Mouse (Mus musculus) kidney, postnatal 10 days (tissue): ENCODE measurements at regions not wholly inside any gene's neighbourhood (a gene's known extent, or its start where the extent isn't known, plus 50 kb on each side); places are given as distances from the start of the nearest gene placed in this dataset.
"Not testable (repeated sequence)": the region's sequence is repeated elsewhere in the genome, so short reads cannot be mapped to it uniquely, and the experiment has no call there.

Experiments
- DNase-seq: peaks from one replicate; pipeline ENCODE4 v3.0.0; 2021; ENCODE audit warnings: mixed read lengths

- not testable (repeated sequence) for DNase-seq
These were observed 878.4 kb upstream of the Olfr1507 start for GRCm38 (mm10) chr14:53373777-53374468.

- DNase-seq, result no peak
These were observed 874.2 kb upstream of the Olfr1507 start for GRCm38 (mm10) chr14:53369776-53370175.

GRCm38 (mm10) chr14:53367420-53367819 lies 871.9 kb upstream of the Olfr1507 start:
- not testable (repeated sequence) for DNase-seq

DNA sequence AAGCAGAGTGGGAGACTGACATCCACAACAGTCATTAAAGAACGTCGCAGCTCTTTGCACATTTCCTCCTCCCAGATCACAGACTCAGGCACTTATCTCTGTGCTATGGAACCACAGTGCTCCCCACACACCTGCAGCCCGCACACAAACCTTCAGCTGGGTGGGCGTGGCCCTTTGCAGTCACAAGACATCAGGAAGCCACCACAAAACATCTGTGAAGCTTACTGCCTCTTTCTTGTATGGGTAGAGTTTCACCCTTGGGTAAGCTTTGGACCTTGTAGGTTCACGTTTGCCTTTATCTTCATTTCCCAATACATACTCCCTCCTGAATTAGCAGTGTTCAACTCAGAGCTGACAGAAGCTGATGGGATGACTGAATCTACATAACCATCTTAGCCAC lies 868.4 kb upstream of the Olfr1507 start:
- not testable (repeated sequence) for DNase-seq

DNA sequence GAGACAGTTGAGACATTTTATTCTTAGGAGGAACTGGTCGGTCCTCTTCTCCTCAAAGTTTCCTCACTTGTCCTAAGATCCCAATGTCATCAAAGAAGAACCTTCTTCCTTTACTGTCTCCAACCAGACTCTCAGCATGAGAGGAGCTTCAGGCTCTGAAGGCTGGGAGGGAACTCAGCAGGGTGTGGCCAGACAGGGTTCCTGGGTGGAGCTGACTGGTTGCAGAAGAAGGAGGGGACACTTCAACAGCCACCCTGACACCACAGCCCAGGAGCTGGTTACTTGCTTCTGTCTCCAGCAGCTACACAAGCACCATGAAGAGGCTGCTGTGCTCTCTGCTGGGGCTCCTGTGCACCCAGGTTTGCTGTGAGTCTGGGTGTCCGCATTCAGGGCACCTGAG lies 866.5 kb upstream of the Olfr1507 start:
- not testable (repeated sequence) for DNase-seq

DNA sequence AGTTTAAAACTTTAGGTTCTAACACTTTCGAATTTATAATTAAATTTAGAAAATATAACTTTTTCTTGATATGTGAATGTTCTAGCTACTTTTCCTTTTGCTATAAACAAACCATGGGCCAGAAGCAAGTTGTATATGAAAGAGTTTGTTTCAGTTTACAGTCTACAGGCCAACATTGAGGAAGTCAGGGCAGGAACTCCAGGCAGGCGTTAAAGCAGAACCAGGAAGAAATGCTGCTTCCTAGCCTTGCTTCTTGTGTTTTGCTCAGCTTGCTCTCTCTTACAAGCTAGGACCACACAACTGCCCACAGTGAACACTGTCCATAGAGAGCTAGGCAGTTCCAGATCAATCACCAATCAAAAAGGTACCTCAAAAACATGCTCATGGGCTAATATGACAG lies 861.9 kb upstream of the Olfr1507 start:
- not testable (repeated sequence) for DNase-seq

DNA sequence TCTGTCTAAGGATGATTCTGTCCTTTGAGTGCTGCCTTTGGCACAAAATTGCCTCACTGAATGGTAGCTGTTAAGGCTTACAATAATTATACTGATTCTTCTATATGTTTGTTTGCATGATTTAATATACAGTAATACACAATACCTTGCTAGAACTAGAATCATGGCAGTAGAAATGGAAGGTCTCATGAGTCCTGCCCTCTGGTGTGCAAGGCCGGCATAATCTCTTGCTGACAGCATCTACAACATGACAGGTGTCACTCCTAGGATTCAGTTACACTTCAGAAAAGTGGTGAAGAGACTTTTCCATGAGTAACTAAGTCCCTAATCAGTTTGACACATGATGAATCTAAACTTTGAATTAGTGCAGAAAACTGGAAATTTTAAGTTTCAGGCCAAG lies 861.2 kb upstream of the Olfr1507 start:
- DNase-seq, result not testable (repeated sequence)

DNA sequence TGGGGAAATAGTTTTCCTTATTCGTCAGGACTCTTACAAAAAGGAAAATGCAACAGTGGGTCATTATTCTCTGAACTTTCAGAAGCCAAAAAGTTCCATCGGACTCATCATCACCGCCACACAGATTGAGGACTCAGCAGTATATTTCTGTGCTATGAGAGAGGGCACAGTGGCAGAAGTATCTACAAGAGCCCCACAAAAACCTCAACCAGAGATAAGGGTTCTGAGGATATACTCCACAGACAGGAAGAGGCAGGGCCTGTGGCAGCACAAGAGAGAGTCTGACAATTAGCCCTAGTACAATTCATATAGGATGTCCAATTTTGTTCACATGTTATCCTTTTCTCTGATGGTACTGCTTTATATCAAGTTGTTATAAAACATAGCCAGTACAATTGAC lies 855.9 kb upstream of the Olfr1507 start:
- not testable (repeated sequence) for DNase-seq

GRCm38 (mm10) chr14:53350780-53351179 lies 855.2 kb upstream of the Olfr1507 start:
- not testable (repeated sequence) for DNase-seq

DNA sequence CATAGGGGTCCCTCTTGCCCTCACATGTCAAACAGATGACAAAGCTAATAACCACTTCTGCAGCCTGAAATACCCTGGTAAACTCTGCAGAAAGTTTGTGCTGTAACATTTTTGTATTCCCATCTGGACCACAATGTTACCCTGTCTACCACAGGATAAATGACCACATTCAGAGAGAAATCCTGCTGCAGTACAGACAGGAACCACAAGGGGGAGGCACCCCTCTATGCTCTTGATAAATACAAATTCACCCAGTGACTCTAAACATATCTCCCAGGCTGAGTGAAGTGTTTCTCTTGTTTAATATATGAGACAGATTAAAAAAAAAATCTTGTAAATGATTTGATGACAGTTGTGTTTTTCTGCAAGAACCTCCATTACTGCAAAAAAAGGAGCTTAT lies 853.6 kb upstream of the Olfr1507 start:
- DNase-seq, result peak; percentile 9

DNA sequence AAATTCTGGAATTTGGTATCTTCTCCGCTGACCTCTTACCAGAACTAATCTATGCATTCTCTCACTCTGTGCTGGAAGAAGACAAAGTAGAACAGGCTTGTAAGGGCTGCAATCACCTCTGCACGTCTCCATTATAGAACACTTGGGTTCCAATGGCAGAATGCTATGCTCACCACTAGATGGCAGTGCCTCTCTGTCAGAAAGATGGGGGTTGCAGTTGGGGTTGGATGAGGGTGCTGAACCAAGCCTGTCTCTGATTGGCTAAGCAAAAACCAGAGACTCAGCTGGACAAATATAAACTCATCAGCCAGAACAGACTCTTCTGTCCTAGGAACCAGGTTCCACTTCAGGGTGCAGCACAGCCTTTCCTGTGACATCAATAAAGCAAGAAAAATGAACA lies 850.0 kb upstream of the Olfr1507 start:
- DNase-seq, result peak; percentile 5

GRCm38 (mm10) chr14:53343849-53344248 lies 848.3 kb upstream of the Olfr1507 start:
- DNase-seq, result not testable (repeated sequence)

DNA sequence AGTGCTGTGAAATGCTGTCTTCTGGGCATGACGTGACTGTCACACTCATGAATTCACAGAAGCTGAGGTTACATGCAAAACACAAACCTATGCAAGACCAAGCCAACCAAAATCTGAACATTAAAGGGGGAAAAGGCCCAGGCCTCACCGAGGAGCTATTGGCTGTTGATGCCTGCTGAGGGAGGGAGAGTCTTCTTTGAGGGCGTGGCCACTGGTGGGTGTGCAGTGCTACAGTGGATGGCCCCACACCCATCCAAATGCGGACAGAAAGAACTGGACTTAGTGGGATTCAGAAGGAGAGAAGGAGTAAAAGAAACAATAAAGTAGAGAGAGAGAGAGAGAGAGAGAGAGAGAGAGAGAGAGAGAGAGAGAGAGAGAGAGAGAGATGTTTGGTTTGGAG lies 843.6 kb upstream of the Olfr1507 start:
- not testable (repeated sequence) for DNase-seq

DNA sequence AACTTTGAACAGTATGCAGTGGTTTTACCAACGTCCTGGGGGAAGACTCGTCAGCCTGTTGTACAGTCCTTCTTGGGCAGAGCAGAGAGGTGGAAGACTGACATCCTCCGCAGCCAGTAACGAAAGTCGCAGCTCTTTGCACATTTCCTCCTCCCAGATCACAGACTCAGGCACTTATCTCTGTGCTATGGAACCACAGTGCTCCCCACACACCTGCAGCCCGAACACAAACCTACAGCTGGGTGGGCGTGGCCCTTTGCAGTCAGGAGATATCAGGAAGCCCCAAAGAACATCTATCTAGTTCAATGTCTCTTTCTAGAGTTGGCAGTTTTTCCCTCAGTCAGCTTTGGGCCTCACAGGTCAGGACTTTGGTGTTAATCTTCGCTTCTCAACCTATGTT lies 841.9 kb upstream of the Olfr1507 start:
- not testable (repeated sequence) for DNase-seq

DNA sequence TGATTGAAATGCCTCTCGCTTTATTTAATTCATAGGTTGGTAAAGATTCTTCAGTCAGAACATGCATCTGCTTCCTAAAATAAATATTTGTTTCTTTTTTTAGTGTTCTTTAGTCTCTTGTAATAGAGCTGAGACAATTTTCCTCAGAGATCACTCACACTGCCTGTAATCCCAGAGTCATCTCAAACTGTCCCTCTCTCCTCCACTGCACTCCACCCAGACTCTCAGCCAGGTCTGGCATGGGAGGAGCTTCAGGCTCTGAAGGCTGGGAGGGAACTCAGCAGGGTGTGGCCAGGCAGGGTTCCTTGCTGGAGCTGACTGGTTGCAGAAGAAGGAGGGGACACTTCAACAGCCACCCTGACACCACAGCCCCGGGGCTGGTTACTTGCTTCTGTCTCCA lies 841.2 kb upstream of the Olfr1507 start:
- DNase-seq, result not testable (repeated sequence)

DNA sequence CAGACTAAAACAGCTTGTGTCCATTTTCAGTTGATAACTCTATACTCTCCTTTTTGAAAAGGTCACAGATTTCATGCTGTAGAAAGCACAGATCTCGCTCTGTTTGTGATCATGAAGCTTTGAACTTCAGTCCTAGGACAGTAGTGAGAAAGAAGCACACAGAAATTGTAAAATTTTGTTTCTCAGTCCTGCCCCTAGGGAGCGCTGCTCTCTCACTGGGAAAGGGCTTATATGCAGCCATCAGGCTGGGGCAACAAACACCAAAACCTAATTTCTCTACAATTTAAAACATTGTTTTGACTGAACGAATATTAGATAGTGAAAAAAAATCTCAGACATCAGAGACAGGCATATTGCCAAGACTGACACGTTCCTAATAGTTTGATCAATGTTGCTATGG lies 838.9 kb upstream of the Olfr1507 start:
- DNase-seq, result not testable (repeated sequence)

DNA sequence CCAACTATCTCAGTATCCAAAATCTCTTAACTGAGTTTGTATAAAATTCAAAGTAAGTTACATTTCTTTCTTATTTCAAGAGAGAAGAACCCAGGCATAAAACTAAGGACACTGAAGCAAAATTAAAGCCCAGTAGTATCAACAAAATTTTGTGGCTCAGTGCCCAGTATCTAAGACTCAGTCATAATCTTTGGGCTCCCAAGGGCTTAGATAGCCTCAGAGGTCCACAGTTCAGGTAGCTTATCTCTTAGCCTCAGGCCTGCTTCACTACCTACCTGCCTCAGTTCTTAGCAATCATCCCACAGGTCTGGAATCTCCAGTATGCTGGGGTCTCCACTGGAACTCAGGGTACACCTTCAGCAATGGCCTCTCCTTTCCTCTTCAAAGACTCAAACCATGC lies 835.6 kb upstream of the Olfr1507 start:
- DNase-seq, result not testable (repeated sequence)

GRCm38 (mm10) chr14:53324367-53324766 lies 828.8 kb upstream of the Olfr1507 start:
- DNase-seq, result not testable (repeated sequence)

GRCm38 (mm10) chr14:53318512-53319309 lies 823.2 kb upstream of the Olfr1507 start:
- not testable (repeated sequence) for DNase-seq

GRCm38 (mm10) chr14:53312490-53312889 lies 816.9 kb upstream of the Olfr1507 start:
- peak; percentile 3 for DNase-seq

DNA sequence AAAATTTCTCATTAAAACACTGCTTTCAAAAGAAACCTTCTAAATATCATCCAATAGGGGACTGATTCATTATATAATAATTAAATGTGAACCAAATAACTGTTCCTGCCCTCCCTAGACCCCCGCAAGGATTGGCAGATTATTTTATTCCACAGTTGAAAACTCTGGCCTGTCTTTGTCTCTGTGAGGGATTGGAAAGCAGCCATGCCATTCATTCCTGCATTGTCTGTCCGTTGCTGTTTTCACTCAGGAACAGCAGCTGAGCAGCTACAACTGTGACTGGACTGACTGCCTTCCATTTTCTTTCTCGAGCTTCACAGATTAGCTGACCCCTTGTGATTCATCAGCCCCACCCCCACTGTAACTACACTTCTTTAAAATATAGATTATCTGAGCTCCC lies 807.6 kb upstream of the Olfr1507 start:
- DNase-seq, result not testable (repeated sequence)

- not testable (repeated sequence) for DNase-seq
These were observed 806.9 kb upstream of the Olfr1507 start for GRCm38 (mm10) chr14:53302491-53302829.

GRCm38 (mm10) chr14:53301722-53302490 lies 806.4 kb upstream of the Olfr1507 start:
- DNase-seq, result not testable (repeated sequence)
